Mouse (Mus musculus) heart, embryonic 11.5 days (tissue): ENCODE data around the gene Trim67. TPM values are rescaled to one million over a fixed set of nuclear protein-coding genes. Genes with fewer than 3 reads are reported as not detected.
"Not testable (repeated sequence)": the region's sequence is repeated elsewhere in the genome, so short reads cannot be mapped to it uniquely, and the experiment has no call there.

Experiments used
- ATAC-seq: fragments of 200-750 bp; cut with Nextera tagmentation; replicated peaks from 2 replicates; pipeline ENCODE4 v1.8.0; 2017; ENCODE audit warnings: moderate library complexity; ENCODE audit not compliant: insufficient number of reproducible peaks, low FRiP score, low TSS enrichment
- H3K27ac ChIP-seq: fragments of 300-500 bp; sonication (generic); 2 replicates; pipeline ENCODE4 v1.5.1; 2014; ENCODE audit warnings: mild to moderate bottlenecking, low read depth, low read length
- H3K27me3 ChIP-seq: fragments of 300-500 bp; sonication (generic); 2 replicates; pipeline ENCODE4 v1.6.1; 2014; ENCODE audit warnings: mild to moderate bottlenecking, low read length, mixed read lengths; ENCODE audit not compliant: control insufficient read depth, insufficient read depth
- H3K36me3 ChIP-seq: fragments of 300-500 bp; sonication (generic); 2 replicates; pipeline ENCODE4 v1.6.1; 2014; ENCODE audit warnings: mild to moderate bottlenecking, low read length, moderate library complexity, mixed read lengths; ENCODE audit not compliant: control insufficient read depth, insufficient read depth
- H3K4me1 ChIP-seq: fragments of 300-500 bp; sonication (generic); 2 replicates; pipeline ENCODE4 v1.6.1; 2014; ENCODE audit warnings: low read length; ENCODE audit not compliant: control insufficient read depth, insufficient read depth
- H3K4me2 ChIP-seq: fragments of 300-500 bp; sonication (generic); 2 replicates; pipeline ENCODE4 v1.6.1; 2014; ENCODE audit warnings: mild to moderate bottlenecking, moderate library complexity
- H3K4me3 ChIP-seq: fragments of 300-500 bp; sonication (generic); 2 replicates; pipeline ENCODE4 v1.5.1; 2014; ENCODE audit warnings: low read depth, low read length
- H3K9ac ChIP-seq: fragments of 300-500 bp; sonication (generic); 2 replicates; pipeline ENCODE4 v1.6.1; 2014; ENCODE audit warnings: mild to moderate bottlenecking, low read depth, low read length, moderate library complexity
- H3K9me3 ChIP-seq: fragments of 300-500 bp; sonication (generic); replicated peaks from 2 replicates; pipeline ENCODE4 v1.6.1; 2016; ENCODE audit warnings: low read length; ENCODE audit not compliant: control insufficient read depth
- WGBS: fragments of 180-500 bp; shearing (Covaris S2); extraction: QIAGEN DNeasy Blood & Tissue Kit; methylation state at CpG from one replicate; pipeline ENCODE4 v1.1.7; 2014; ENCODE audit not compliant: insufficient replicate concordance; 5-methylcytosine and 5-hydroxymethylcytosine counted together
- polyA plus RNA-seq: library from polyadenylated mRNA; unstranded; fragments of >200 nt; fragmentation: Nextera tagmentation; extraction: Ambion mirVana; gene quantifications from 2 replicates; pipeline ENCODE4 v1.2.1, GENCODE M21; 2014

Trim67 gene
- polyA plus RNA-seq, 1 experiment from 2014 or later: 0.07 TPM

- Histone ChIP-seq H3K4me3 (no peak overlapping the region), H3K27me3 (no peaks in the 10 kb centered on the region), H3K36me3 (peaks cover 28% of the 10 kb centered on the region), H3K4me1 (peaks cover 2% of the 10 kb centered on the region; the same call in 1 of the 2 replicates), H3K9me3 (no peaks in the 10 kb centered on the region), H3K4me2 (no peak overlapping the region), H3K27ac (no peak overlapping the region), H3K9ac (no peak overlapping the region)
- ATAC-seq: no peak
- WGBS: 83% methylated on average over 10 of the region's 10 CpGs
These were observed 48.9 kb downstream of the Trim67 start for GRCm38 (mm10) chr8:124841775-124842174.

GRCm38 (mm10) chr8:124842929-124843328, 50.0 kb downstream of the Trim67 start:
- not testable (repeated sequence) for H3K9me3 ChIP-seq, H3K4me1 ChIP-seq, H3K9ac ChIP-seq, ATAC-seq, H3K27me3 ChIP-seq, H3K4me2 ChIP-seq, H3K4me3 ChIP-seq, H3K27ac ChIP-seq
- WGBS: 68% methylated on average over 1 of the region's 1 CpGs
- H3K36me3 ChIP-seq: peaks cover 26% of the 10 kb centered on the region

GRCm38 (mm10) chr8:124845131-124845530, 52.2 kb downstream of the Trim67 start:
- Histone ChIP-seq H3K36me3 (peaks cover 11% of the 10 kb centered on the region), H3K4me3 (no peak overlapping the region), H3K9ac (no peak overlapping the region), H3K27ac (no peak overlapping the region), H3K4me2 (no peak overlapping the region), H3K27me3 (no peaks in the 10 kb centered on the region), H3K9me3 (no peaks in the 10 kb centered on the region), H3K4me1 (no peaks in the 10 kb centered on the region)
- 63% methylated on average over 3 of the region's 3 CpGs for WGBS
- no peak for ATAC-seq

GRCm38 (mm10) chr8:124845573-124845972, 52.7 kb downstream of the Trim67 start:
- H3K4me2 ChIP-seq: no peak overlapping the region
- no peak overlapping the region for H3K27ac ChIP-seq
- H3K4me3 ChIP-seq: no peak overlapping the region
- 85% methylated on average over 5 of the region's 5 CpGs for WGBS
- peaks cover 7% of the 10 kb centered on the region for H3K36me3 ChIP-seq
- no peaks in the 10 kb centered on the region for H3K27me3 ChIP-seq
- no peak overlapping the region for H3K9ac ChIP-seq
- no peaks in the 10 kb centered on the region for H3K9me3 ChIP-seq
- H3K4me1 ChIP-seq: no peaks in the 10 kb centered on the region
- ATAC-seq: no peak

DNA sequence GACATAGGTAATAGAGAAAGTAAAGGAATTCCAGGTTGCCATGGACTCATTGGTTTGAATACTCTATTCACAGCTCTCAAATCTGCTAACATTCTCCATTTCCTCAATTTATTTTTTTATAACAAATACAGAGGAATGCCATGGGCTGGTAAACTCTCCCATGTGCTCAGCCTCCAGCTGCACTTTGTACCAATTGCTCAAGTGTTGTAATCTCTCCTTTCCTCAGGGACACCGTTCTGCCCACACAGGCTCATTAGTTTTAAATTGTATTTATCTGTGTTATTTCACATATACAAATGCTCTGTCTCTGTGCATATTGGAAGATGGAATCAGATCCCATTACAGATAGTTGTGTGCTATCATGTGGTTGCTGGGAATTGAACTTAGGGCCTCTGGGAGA, 60.6 kb downstream of the Trim67 start:
- 94% methylated on average over 1 of the region's 1 CpGs for WGBS
- H3K4me3 ChIP-seq: no peak overlapping the region

GRCm38 (mm10) chr8:124859466-124859865, 66.6 kb downstream of the Trim67 start:
- H3K9me3 ChIP-seq: 0 out of 2 replicates have a peak, but pooled peaks cover 3% of the 10 kb centered on the region
- ATAC-seq: no peak
- H3K27me3 ChIP-seq: no peaks in the 10 kb centered on the region
- H3K4me2 ChIP-seq: no peak overlapping the region
- peaks cover 40% of the 10 kb centered on the region for H3K36me3 ChIP-seq
- H3K27ac ChIP-seq: no peak overlapping the region
- no peak overlapping the region for H3K4me3 ChIP-seq
- peaks cover 15% of the 10 kb centered on the region for H3K4me1 ChIP-seq
- H3K9ac ChIP-seq: no peak overlapping the region

More for the DNA sequence above, 60.6 kb downstream of the Trim67 start:
- Histone ChIP-seq H3K4me1 (no peaks in the 10 kb centered on the region), H3K27me3 (no peaks in the 10 kb centered on the region), H3K27ac (no peak overlapping the region), H3K4me2 (no peak overlapping the region), H3K9ac (no peak overlapping the region), H3K9me3 (0 out of 2 replicates have a peak, but pooled peaks cover 3% of the 10 kb centered on the region), H3K36me3 (peaks cover 51% of the 10 kb centered on the region)
- no peak for ATAC-seq

- 53% methylated on average over 3 of the region's 3 CpGs for WGBS
- Histone ChIP-seq H3K4me1 (peaks cover 18% of the 10 kb centered on the region), H3K4me2 (peak overlapping the region; percentile 34; the same call in 1 of the 2 replicates), H3K27me3 (no peaks in the 10 kb centered on the region), H3K9ac (no peak overlapping the region), H3K4me3 (no peak overlapping the region), H3K36me3 (peaks cover 34% of the 10 kb centered on the region), H3K9me3 (no peaks in the 10 kb centered on the region), H3K27ac (peak overlapping the region; percentile 68)
- no peak for ATAC-seq
These were observed 67.3 kb downstream of the Trim67 start for GRCm38 (mm10) chr8:124860188-124860587.

DNA sequence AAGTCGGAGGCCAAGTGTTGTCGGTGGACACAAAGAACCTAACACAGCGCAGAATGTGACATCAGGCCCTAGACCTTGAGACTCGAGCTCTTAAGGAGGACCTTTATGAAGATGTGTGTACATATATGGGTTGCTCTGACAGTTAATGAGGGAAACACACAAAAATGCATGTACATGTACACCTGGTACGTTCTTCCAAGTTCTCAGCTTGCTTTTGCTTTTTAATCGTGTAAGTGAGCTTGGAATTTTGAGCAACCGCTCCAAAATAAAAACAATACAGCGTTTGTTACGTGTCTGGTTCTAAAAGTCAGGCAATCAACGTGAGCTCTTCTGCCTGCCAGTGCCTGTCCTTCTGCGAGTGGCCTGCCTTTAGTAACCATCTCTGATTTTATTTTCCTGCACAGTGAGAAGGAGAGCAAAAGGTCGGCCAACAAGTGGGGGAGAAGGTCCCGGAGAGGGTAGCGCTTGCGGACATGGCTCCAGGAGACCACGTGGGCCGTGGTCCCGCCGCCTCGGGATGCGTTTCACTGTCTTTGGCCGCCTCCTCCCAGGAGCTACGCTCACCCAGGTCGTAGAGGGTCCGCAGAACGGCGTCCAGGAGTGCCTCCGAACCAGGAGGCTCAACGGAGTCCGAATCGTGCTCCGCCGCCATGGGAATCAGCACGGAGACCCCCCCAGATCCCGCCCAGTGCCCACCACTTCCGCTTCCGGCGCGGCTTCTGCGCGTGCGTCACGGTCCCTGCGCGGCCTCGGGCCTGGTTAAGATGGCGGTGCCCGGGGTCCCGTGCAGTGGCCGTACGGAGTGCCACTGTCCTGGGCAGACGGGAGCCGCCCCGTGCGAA, 69.7 kb downstream of the Trim67 start, which contains the start of the genes Gnpat and 2810004N23Rik:
Gene Gnpat, plus strand, starts transcription at position 713 of the 842 bp plus-strand sequence.
Gene 2810004N23Rik, minus strand, starts transcription at position 800 of the 842 bp plus-strand sequence.
- peak within 1 kb of the TSS; percentile 94 for H3K4me3 ChIP-seq
- H3K36me3 ChIP-seq: peaks cover 19% of the 10 kb centered on the region
- peak within 1 kb of the TSS; percentile 92 for H3K27ac ChIP-seq
- H3K27me3 ChIP-seq: no peaks in the 10 kb centered on the region
- peak; percentile 93 for ATAC-seq
- no peaks in the 10 kb centered on the region for H3K9me3 ChIP-seq
- WGBS: under 1% methylated on average over 53 of the region's 55 CpGs
- H3K4me2 ChIP-seq: peak within 1 kb of the TSS; percentile 87
- H3K4me1 ChIP-seq: peaks cover 36% of the 10 kb centered on the region
- H3K9ac ChIP-seq: peak within 1 kb of the TSS; percentile 98
